Mouse (Mus musculus): ENCODE data around the gene Sept1. TPM values are rescaled to one million over a fixed set of nuclear protein-coding genes. Genes with fewer than 3 reads are reported as not detected.

Sept1 gene
- polyA plus RNA-seq, 1 experiment from 2014 or later = 22.2 TPM

GRCm38 (mm10) chr7:127165607-127166493 lies 67.1 kb downstream of the Sept1 start:
- Histone ChIP-seq H3K4me1 (ENCODE audit: control insufficient read depth in 2 of 2, insufficient read depth in 2 of 2, low read length in 2 of 2) (no peaks in the 10 kb centered on the region), H3K27ac (replicated peaks in 1 of 2; ENCODE audit: control insufficient read depth in 1 of 2, insufficient read depth in 1 of 2, low read depth in 2 of 2, low read length in 2 of 2) (no peak overlapping the region), H3K4me3 (ENCODE audit: control insufficient read depth in 1 of 2, insufficient read depth in 1 of 2, low read depth in 1 of 2, low read length in 2 of 2) (no peak overlapping the region), H3K36me3 (ENCODE audit: control insufficient read depth, insufficient read depth, low read length) (no peaks in the 10 kb centered on the region), H3K9me3 (ENCODE audit: control insufficient read depth, low read length) (0 out of 2 replicates have a peak, but pooled peaks cover 3% of the 10 kb centered on the region), H3K9ac (ENCODE audit: low read length) (no peak overlapping the region), H3K27me3 (ENCODE audit: control insufficient read depth, insufficient read depth, low read length) (no peaks in the 10 kb centered on the region), H3K4me2 (ENCODE audit: low read length) (no peak overlapping the region)
- ATAC-seq (ENCODE audit: insufficient number of reproducible peaks, insufficient read depth, low FRiP score, low read depth) = no peak
- WGBS = 76% methylated on average over 12 of the region's 12 CpGs

Other genes starting within 250 kb of the Sept1 start
- 12.0 and 12.6 TPM in 2 replicates for gene Mvp, start 218.5 kb downstream of the Sept1 start, polyA plus RNA-seq (2014; fragmentation: Nextera tagmentation; extraction: Ambion mirVana)
- 0.84 TPM in 1 of 2 replicates, not detected in the other for gene Pagr1b, start 216.6 kb downstream of the Sept1 start, polyA plus RNA-seq (2014; fragmentation: Nextera tagmentation; extraction: Ambion mirVana)
- 23.1 and 25.4 TPM in 2 replicates for gene Pagr1a, start 215.8 kb downstream of the Sept1 start, polyA plus RNA-seq (2014; fragmentation: Nextera tagmentation; extraction: Ambion mirVana)
- 41.9 and 45.0 TPM in 2 replicates for gene Gm42742, start 212.0 kb downstream of the Sept1 start, polyA plus RNA-seq (2014; fragmentation: Nextera tagmentation; extraction: Ambion mirVana)
- 2.1 and 3.2 TPM in 2 replicates for gene Prrt2, start 211.9 kb downstream of the Sept1 start, polyA plus RNA-seq (2014; fragmentation: Nextera tagmentation; extraction: Ambion mirVana)
- gene Maz, start 206.1 kb downstream of the Sept1 start, polyA plus RNA-seq (2014; fragmentation: Nextera tagmentation; extraction: Ambion mirVana) = 37.6 and 44.7 TPM in 2 replicates
- 67.8 and 74.3 TPM in 2 replicates for gene Kif22, start 190.7 kb downstream of the Sept1 start, polyA plus RNA-seq (2014; fragmentation: Nextera tagmentation; extraction: Ambion mirVana)
- gene Zg16, start 145.8 kb downstream of the Sept1 start, polyA plus RNA-seq (2014; fragmentation: Nextera tagmentation; extraction: Ambion mirVana) = not detected in 2 replicates
- gene AI467606, start 141.8 kb downstream of the Sept1 start, polyA plus RNA-seq (2014; fragmentation: Nextera tagmentation; extraction: Ambion mirVana) = 0.65 and 1.2 TPM in 2 replicates
- gene Qprt, start 110.9 kb downstream of the Sept1 start, polyA plus RNA-seq (2014; fragmentation: Nextera tagmentation; extraction: Ambion mirVana) = 2.4 and 2.8 TPM in 2 replicates
- gene Spn, start 95.3 kb downstream of the Sept1 start, polyA plus RNA-seq (2014; fragmentation: Nextera tagmentation; extraction: Ambion mirVana) = 0.12 and 0.22 TPM in 2 replicates
- 33.7 and 34.8 TPM in 2 replicates for gene Cd2bp2, start 37.1 kb downstream of the Sept1 start, polyA plus RNA-seq (2014; fragmentation: Nextera tagmentation; extraction: Ambion mirVana)
- 20.2 and 21.2 TPM in 2 replicates for gene Tbc1d10b, start 24.7 kb downstream of the Sept1 start, polyA plus RNA-seq (2014; fragmentation: Nextera tagmentation; extraction: Ambion mirVana)
- 11.7 and 14.9 TPM in 2 replicates for gene Mylpf, start 24.2 kb downstream of the Sept1 start, polyA plus RNA-seq (2014; fragmentation: Nextera tagmentation; extraction: Ambion mirVana)
- gene Zfp553, start 69 bp downstream of the Sept1 start, polyA plus RNA-seq (2014; fragmentation: Nextera tagmentation; extraction: Ambion mirVana) = 9.9 and 11.4 TPM in 2 replicates
- 26.8 and 31.4 TPM in 2 replicates for gene Zfp771, start 11.1 kb upstream of the Sept1 start, polyA plus RNA-seq (2014; fragmentation: Nextera tagmentation; extraction: Ambion mirVana)
- gene Dctpp1, start 27.6 kb upstream of the Sept1 start, polyA plus RNA-seq (2014; fragmentation: Nextera tagmentation; extraction: Ambion mirVana) = 168 and 172 TPM in 2 replicates
- 69.5 and 74.6 TPM in 2 replicates for gene Sephs2, start 40.9 kb upstream of the Sept1 start, polyA plus RNA-seq (2014; fragmentation: Nextera tagmentation; extraction: Ambion mirVana)
- gene Itgal, start 63.1 kb upstream of the Sept1 start, polyA plus RNA-seq (2014; fragmentation: Nextera tagmentation; extraction: Ambion mirVana) = 1.2 and 1.5 TPM in 2 replicates
- 5.6 TPM in 2 replicates for gene Zfp768, start 112.5 kb upstream of the Sept1 start, polyA plus RNA-seq (2014; fragmentation: Nextera tagmentation; extraction: Ambion mirVana)
- 4.7 TPM in 2 replicates for gene Zfp747, start 142.9 kb upstream of the Sept1 start, polyA plus RNA-seq (2014; fragmentation: Nextera tagmentation; extraction: Ambion mirVana)
- 4.5 and 4.6 TPM in 2 replicates for gene 9130019O22Rik, start 154.0 kb upstream of the Sept1 start, polyA plus RNA-seq (2014; fragmentation: Nextera tagmentation; extraction: Ambion mirVana)
- gene E430018J23Rik, start 160.5 kb upstream of the Sept1 start, polyA plus RNA-seq (2014; fragmentation: Nextera tagmentation; extraction: Ambion mirVana) = 3.8 and 4.6 TPM in 2 replicates
- 5.8 and 6.4 TPM in 2 replicates for gene Zfp764, start 173.7 kb upstream of the Sept1 start, polyA plus RNA-seq (2014; fragmentation: Nextera tagmentation; extraction: Ambion mirVana)
- 16.4 and 18.4 TPM in 2 replicates for gene Zfp688, start 188.9 kb upstream of the Sept1 start, polyA plus RNA-seq (2014; fragmentation: Nextera tagmentation; extraction: Ambion mirVana)
- 4.0 and 4.9 TPM in 2 replicates for gene Zfp689, start 216.0 kb upstream of the Sept1 start, polyA plus RNA-seq (2014; fragmentation: Nextera tagmentation; extraction: Ambion mirVana)
- 31.5 and 37.5 TPM in 2 replicates for gene Prr14, start 226.5 kb upstream of the Sept1 start, polyA plus RNA-seq (2014; fragmentation: Nextera tagmentation; extraction: Ambion mirVana)
- 9.9 and 10.4 TPM in 2 replicates for gene Fbrs, start 246.1 kb upstream of the Sept1 start, polyA plus RNA-seq (2014; fragmentation: Nextera tagmentation; extraction: Ambion mirVana)

Data from heart, embryonic 14.5 days (tissue).